In genomic region chr9:92547821-92548220, GRCm38 (mm10) we compare ENCODE assay signal across 25 mouse cellular contexts. TPM values are rescaled to one million over a fixed set of nuclear protein-coding genes. Genes with fewer than 3 reads are reported as not detected.
"Had no signal": no experiment of that assay in that cellular context is flagged by ENCODE, and none has a peak within 500 bp of the region (broad histone marks: within the 10 kb centered on the region; RNA-seq: fewer than 3 reads in every experiment).

No protein-coding gene starts in this region.

- H3K27me3 ChIP-seq: embryonic facial prominence, embryonic 12.5 days; embryonic facial prominence, embryonic 13.5 days; embryonic facial prominence, embryonic 15.5 days; forebrain, embryonic 12.5 days; forebrain, embryonic 13.5 days; forebrain, embryonic 15.5 days had no signal

- H3K4me2 ChIP-seq: embryonic facial prominence, embryonic 12.5 days; embryonic facial prominence, embryonic 13.5 days; embryonic facial prominence, embryonic 15.5 days; forebrain, embryonic 12.5 days; forebrain, embryonic 13.5 days; forebrain, embryonic 15.5 days had no signal

- ATAC-seq: forebrain, embryonic 13.5 days; forebrain, embryonic 14.5 days; forebrain, embryonic 15.5 days; forebrain, embryonic 16.5 days; forebrain, postnatal 0 days had no signal

- DNase-seq: cerebellum, adult 9-10 months; cerebellum, adult 9-11 months; cerebellum, postnatal 10 days; cerebellum, postnatal 14 days; cerebellum, postnatal 25 days; cerebellum, postnatal 36 days; embryo, embryonic 11 days; forebrain, postnatal 0 days; gastrocnemius, adult 2 months; gastrocnemius, postnatal 10 days; gastrocnemius, postnatal 14 days; gastrocnemius, postnatal 25 days had no signal

- H3K36me3 ChIP-seq: forebrain, embryonic 12.5 days; forebrain, embryonic 15.5 days; heart, embryonic 10.5 days had no signal

- H3K27ac ChIP-seq: embryonic facial prominence, embryonic 10.5 days; embryonic facial prominence, embryonic 12.5 days; embryonic facial prominence, embryonic 13.5 days; embryonic facial prominence, embryonic 15.5 days; forebrain, embryonic 10.5 days; forebrain, embryonic 12.5 days; forebrain, embryonic 13.5 days; forebrain, embryonic 15.5 days; heart, embryonic 10.5 days had no signal

- H3K4me3 ChIP-seq: embryonic facial prominence, embryonic 10.5 days; embryonic facial prominence, embryonic 12.5 days; embryonic facial prominence, embryonic 13.5 days; embryonic facial prominence, embryonic 15.5 days; erythroblast, embryonic 14.5 days; forebrain, embryonic 10.5 days; forebrain, embryonic 12.5 days; forebrain, embryonic 13.5 days; forebrain, embryonic 15.5 days; gastrocnemius, adult 2 months; heart, adult 2 months; heart, embryonic 10.5 days had no signal

- H3K9me3 ChIP-seq: embryonic facial prominence, embryonic 10.5 days; embryonic facial prominence, embryonic 12.5 days; embryonic facial prominence, embryonic 13.5 days; embryonic facial prominence, embryonic 15.5 days; forebrain, embryonic 10.5 days; forebrain, embryonic 12.5 days; forebrain, embryonic 13.5 days; forebrain, embryonic 15.5 days; heart, embryonic 10.5 days had no signal

- H3K9ac ChIP-seq: embryonic facial prominence, embryonic 12.5 days; embryonic facial prominence, embryonic 13.5 days; embryonic facial prominence, embryonic 15.5 days; forebrain, embryonic 12.5 days; forebrain, embryonic 13.5 days; forebrain, embryonic 15.5 days; forebrain, postnatal 0 days had no signal

RNA-seq across cellular contexts. Expression of gene Plod2, which starts 5.8 kb away (rescaled TPM):
- polyA plus RNA-seq: erythroblast, embryonic 14.5 days had no signal
